Mouse (Mus musculus) ES-E14 (cell line): Measurements from ENCODE around the gene Mtif2.
A peak's percentile ranks its signal among the peaks of the same experiment; 100 is the strongest.

Source experiments
- HCFC1 ChIP-seq: IDR thresholded peaks from 2 replicates; pipeline ENCODE4 v1.6.1; 2012; ENCODE audit warnings: low read length, inconsistent platforms, borderline replicate concordance; ENCODE audit not compliant: insufficient read depth
- ZC3H11A ChIP-seq: IDR thresholded peaks from 2 replicates; pipeline ENCODE4 v1.6.1; 2012; ENCODE audit warnings: low read depth, mild to moderate bottlenecking, inconsistent platforms, low read length, borderline replicate concordance
- ZNF384 ChIP-seq: IDR thresholded peaks from 2 replicates; pipeline ENCODE4 v1.6.1; 2012; ENCODE audit warnings: low read depth, low read length, inconsistent platforms

- peak; percentile 55; the same call in 1 of the 2 replicates for TF ChIP-seq ZNF384
- no peak for TF ChIP-seq ZC3H11A
- TF ChIP-seq HCFC1 = peak; percentile 84
Observed at GRCm38 (mm10) chr11:29525988-29526794, at the start of gene Mtif2.
